Mouse (Mus musculus): ENCODE results near the gene Hs6st3.

Gene Hs6st3

DNA sequence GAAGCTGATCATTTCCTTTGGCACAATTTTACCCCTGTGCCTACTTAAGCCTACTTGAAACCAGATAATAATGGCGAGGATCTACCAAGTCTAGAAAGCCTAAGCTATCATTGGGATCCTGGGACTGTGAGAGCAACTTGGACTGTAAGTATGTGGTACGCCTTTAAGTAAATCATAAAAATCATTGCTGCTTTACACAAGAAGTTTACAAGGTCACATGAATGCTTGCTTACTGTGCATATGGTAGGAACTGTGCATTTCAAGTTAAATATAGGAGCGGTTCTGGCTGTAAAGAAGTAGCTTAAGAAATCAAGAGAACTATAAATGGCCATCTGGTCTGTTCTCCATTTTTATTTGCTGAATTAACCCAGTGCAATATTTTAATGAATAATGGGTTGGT, 495.5 kb downstream of the Hs6st3 start:
- no peak for DNase-seq (ENCODE audit: low spot score)

DNA sequence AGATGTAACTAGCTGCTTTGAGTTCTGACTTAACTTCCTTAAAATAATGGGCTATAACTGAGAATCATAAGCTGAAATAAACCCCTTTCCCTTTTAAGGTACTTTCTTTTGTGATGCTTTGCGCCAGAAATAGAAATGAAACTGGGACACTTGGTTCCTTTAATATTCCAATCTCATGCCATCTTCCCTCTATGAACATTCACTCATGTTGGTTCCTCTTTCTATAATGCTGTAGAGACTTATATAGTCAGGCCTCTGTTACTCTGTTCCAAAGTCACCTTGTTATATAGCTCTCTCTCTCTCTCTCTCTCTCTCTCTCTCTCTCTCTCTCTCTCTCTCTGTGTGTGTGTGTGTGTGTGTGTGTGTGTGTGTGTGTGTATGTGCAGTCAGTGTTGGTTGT, 504.7 kb downstream of the Hs6st3 start:
- no peak for DNase-seq (ENCODE audit: low spot score)

DNA sequence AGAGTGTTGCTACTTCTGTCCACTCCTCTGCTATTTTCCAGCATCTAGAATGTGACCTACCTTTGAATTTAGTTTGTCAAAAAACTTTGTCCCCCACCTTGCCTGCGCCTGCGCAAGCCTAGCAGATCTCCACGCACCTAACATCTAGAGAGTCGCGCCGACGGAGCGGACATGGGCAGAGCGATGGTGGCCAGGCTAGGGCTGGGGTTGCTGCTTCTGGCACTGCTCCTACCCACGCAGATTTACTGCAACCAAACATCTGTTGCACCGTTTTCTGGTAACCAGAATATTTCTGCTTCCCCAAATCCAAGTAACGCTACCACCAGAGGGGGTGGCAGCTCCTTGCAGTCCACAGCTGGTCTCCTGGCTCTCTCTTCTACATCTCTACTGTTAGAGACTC, 505.7 kb downstream of the Hs6st3 start:
- DNase-seq (ENCODE audit: low spot score): no peak

DNA sequence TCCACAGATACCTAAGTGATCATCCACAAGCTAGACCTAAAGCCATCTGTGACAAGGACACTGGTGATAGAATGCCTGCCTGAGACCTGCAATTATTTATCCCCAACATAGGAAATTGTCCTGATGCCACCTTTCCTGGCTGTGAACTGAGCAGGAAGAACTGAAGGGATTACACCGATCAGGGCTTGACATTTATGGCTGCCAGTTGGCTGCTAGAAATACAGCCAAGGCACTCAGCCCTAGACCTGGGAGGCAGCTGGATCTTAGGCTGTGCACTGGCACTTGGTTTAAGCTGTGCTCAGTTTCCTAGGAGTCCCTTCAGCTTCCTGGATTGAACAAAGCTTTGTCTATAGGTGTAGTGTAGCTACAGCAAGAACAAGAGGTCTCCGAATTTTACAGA, 518.8 kb downstream of the Hs6st3 start:
- no peak for DNase-seq (ENCODE audit: low spot score)

- DNase-seq (ENCODE audit: low spot score): no peak
These were observed 527.6 kb downstream of the Hs6st3 start for GRCm38 (mm10) chr14:119665741-119666141.

GRCm38 (mm10) chr14:119667421-119667820, 529.3 kb downstream of the Hs6st3 start:
- DNase-seq (ENCODE audit: low spot score): no peak

- DNase-seq (ENCODE audit: low spot score): no peak
These were observed 532.9 kb downstream of the Hs6st3 start for GRCm38 (mm10) chr14:119670836-119671587.

GRCm38 (mm10) chr14:119678574-119678973, 540.4 kb downstream of the Hs6st3 start:
- no peak for DNase-seq (ENCODE audit: low spot score)

DNA sequence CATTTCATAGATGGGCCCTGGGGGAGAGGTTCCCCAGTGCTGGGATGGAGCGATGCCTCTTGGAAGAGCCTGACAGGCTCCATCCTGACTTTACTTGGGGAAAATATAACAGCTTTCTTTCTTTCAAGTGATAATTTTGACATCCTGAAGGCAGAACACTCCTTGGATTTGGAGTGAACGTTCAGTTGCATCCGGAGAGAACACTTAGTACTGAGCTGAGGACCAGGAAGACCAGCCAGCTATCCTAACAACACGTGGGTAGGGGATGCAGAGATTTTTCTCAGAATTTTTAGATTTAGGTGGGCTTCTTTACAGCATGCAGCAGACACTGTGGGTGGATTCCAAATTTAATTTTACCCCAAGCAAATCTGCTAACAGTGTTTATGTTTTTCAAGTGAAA, 541.9 kb downstream of the Hs6st3 start:
- no peak for DNase-seq (ENCODE audit: low spot score)

- no peak for DNase-seq (ENCODE audit: low spot score)
These were observed 549.7 kb downstream of the Hs6st3 start for GRCm38 (mm10) chr14:119687885-119688284.

GRCm38 (mm10) chr14:119699982-119700381, 561.8 kb downstream of the Hs6st3 start:
- no peak for DNase-seq (ENCODE audit: low spot score)

DNA sequence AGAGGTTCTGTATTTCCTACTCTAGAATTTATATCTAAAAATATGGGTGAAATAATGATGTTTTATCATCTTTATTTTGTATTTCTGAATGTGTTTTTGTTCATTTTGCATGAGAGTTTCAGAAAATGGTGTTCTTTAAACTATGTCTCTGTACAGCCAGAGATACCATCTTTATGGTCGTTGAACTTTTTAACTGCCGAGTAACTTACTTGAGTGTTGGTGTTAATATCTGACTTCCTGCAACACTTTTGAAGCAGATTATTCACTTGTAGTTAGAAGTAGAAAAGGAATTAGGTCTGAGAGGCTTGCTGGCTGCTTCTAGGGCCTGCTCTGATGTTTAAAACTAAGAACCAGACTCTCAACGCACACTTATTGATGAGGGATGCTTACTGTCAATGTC, 576.6 kb downstream of the Hs6st3 start:
- no peak for DNase-seq (ENCODE audit: low spot score)

DNA sequence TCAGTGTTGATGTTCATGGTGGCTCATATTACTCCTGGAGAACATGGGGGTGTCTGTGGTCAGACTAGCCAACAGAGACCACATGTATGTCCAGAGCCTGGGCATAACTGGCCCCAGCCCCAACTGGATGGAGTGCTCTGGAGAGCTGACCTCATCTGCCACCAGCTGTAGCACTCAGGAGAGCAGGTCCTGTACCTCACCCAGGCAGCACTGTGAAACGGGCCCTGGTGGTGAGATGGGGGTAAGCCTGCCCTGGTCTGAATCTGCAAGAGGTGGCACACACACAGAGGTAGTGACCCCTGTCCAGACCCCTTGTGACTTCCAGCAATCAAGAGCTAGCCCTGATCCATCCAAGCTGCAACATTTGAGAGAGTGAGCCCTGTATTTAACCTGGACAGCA, 579.2 kb downstream of the Hs6st3 start:
- no peak for DNase-seq (ENCODE audit: low spot score)

DNA sequence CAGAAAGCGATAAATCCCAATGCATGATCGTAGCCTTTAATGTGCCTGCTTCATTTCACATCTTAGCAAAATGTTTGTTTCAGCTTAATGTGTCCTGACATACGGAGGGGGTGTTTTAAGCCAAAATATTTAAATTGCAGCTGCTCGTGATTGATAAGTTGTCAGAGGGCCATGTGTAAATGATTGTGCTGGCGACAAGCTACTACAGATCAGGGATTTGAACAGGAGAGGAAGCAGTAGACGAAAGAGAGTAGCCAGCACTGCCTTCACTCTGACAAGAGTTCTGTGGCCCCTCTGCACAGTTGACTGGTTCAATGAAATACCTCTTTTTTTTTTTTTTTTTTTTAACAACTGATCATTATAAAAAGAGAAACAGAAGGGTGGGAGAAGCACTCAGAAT, 587.0 kb downstream of the Hs6st3 start:
- no peak for DNase-seq (ENCODE audit: low spot score)

GRCm38 (mm10) chr14:119731436-119732080, 593.4 kb downstream of the Hs6st3 start:
- DNase-seq (ENCODE audit: low spot score): no peak

DNA sequence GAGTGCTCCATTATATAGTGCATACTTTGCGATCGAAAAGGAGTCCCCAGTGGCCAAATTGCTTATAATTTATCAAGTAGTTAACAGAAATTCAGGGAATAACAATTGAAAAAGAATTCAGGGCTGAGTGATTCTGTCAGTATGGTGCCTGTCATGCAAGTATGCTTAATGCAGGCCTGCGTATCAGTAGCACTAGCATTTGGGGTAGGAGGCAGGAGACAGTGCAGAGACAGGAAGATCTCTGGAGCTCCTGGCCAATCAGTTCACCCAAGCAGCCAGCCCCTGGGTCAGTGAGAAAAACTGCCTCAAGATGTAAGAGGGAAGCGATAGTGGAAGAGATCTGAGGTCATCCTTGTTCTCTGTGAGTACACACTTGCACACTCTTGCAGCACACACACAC, 594.1 kb downstream of the Hs6st3 start:
- DNase-seq (ENCODE audit: low spot score): no peak

DNA sequence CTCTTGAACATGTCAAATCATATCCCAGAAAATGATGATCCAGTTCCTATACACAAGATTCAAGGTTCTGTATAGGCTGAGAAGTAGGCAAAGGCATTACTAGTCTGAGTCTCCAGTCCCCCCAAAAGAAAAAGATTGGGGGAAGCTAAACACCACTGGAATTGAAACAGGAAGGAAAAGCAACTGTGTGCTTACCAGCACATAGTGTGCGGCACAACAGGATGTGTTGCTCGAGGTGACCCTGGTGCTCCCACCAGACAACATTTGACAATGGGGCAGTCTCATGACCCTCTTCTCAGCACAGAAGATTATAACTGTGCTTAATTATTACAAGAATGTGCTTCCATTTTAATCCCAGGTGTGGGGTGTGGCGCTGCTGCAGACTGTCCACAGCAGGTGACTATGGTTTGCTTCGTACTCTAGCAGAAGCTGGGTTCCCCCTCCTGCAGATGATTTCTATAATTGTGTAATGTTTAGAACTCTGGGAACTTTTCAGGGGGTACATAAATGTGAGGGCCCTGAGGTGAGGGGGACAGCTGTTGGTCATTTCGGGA, 599.3 kb downstream of the Hs6st3 start:
- DNase-seq (ENCODE audit: low spot score): no peak

DNA sequence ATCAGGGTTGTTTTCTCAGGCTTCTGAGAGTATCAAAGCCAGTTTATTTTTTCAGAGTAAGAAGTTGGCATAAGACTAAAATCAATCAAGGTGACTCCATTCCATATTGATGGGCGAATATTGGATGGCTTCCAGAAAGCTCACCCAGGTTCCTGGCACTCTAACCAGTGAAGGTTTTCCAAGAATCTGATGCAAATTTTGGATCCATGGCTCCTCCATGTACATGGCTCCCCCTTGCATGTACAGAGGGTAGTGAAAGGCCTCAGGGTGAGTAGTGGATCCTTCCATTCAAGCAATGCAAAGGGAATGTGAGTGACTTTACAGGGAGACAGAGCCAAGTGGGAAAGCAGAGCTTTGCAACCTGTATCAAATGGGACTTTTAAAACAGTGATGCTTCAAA, 603.6 kb downstream of the Hs6st3 start:
- no peak for DNase-seq (ENCODE audit: low spot score)

DNA sequence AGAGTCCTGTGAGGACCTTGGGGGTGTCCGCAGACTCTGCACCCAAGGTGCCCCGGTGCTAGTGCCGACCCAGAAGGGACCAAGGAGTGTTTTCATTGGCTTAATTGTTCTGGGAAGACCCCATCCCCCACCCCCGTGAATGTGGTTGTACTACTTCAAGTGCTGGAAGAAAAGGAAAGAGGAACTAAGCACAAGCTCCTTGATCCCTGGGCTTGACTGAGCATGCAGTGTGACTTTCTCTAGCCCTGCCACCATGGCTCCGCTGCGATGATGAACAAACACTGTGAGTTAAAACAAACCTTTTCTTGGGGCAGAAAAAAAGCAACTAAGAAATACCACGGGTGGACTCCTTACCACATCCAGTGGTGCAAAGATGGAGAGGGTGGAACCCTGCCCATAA, 623.2 kb downstream of the Hs6st3 start:
- DNase-seq (ENCODE audit: low spot score): no peak

GRCm38 (mm10) chr14:119772040-119772439, 633.9 kb downstream of the Hs6st3 start:
- DNase-seq (ENCODE audit: low spot score): no peak

GRCm38 (mm10) chr14:119776261-119776660, 638.1 kb downstream of the Hs6st3 start:
- DNase-seq (ENCODE audit: low spot score): no peak

- DNase-seq (ENCODE audit: low spot score): no peak
These were observed 641.9 kb downstream of the Hs6st3 start for GRCm38 (mm10) chr14:119779982-119780588.

GRCm38 (mm10) chr14:119781111-119781510, 643.0 kb downstream of the Hs6st3 start:
- no peak for DNase-seq (ENCODE audit: low spot score)
